Mouse (Mus musculus) G1E (cell line): ENCODE data around the gene Pxn.

ENCODE experiments used
- CTCF ChIP-seq: IDR thresholded peaks from 2 replicates; pipeline ENCODE4 v1.5.1; 2012; ENCODE audit warnings: low read depth, low read length, inconsistent platforms, mixed read lengths
- GATA1 ChIP-seq: IDR thresholded peaks from 2 replicates; pipeline ENCODE4 v1.6.1; 2012; ENCODE audit warnings: borderline replicate concordance, low read length, inconsistent platforms, mixed read lengths
- POLR2AphosphoS5 ChIP-seq: IDR thresholded peaks from 2 replicates; pipeline ENCODE4 v1.6.1; 2012; ENCODE audit warnings: low read depth, low read length, inconsistent platforms; ENCODE audit not compliant: insufficient replicate concordance
- TAL1 ChIP-seq: conservative IDR thresholded peaks from 2 replicates; pipeline ENCODE4 v1.6.1; 2012; ENCODE audit warnings: low read depth, low read length, inconsistent platforms, mixed read lengths

DNA sequence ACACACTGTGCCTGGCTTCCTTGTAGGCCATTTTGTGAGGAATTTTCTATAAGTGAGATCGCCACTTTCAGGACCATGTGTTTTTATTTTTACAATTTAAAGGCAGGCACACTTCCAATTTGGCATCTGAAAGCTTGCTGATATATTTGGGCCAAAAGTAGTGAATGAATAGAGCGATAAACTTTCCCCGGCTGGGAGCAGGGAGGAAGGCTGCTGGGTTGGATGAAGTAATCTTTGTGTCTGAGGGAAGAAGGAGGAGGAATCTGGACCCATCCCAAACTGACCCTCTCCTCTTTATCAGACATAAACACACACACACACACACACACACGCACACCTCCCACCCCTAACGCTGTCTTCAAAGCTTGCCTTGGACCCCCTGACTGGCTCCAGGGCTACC is 13.0 kb upstream of the Pxn start:
- TF ChIP-seq CTCF (no peak), GATA1 (no peak), TAL1 (no peak), POLR2AphosphoS5 (no peak)
